Mouse (Mus musculus) CH12.LX (cell line): ENCODE results near the gene Chchd3. TPM values are rescaled to one million over a fixed set of nuclear protein-coding genes. Genes with fewer than 3 reads are reported as not detected.

Source experiments
- DNase-seq: peaks from one replicate; pipeline ENCODE4 v3.0.0-alpha.2; 2013; ENCODE audit errors: extremely low read depth
- H3K27ac ChIP-seq: 2 replicates; pipeline ENCODE4 v1.5.1; 2012; ENCODE audit warnings: low read depth, mild to moderate bottlenecking, control low read depth, moderate library complexity; ENCODE audit not compliant: insufficient read depth
- H3K27me3 ChIP-seq: replicated peaks from 2 replicates; pipeline ENCODE3; 2012; ENCODE audit warnings: inconsistent platforms
- H3K36me3 ChIP-seq, 2 experiments: replicated peaks in 1 of 2; 2 replicates each; pipeline versions ENCODE3 to v1.6.1; 2012; ENCODE audit warnings: inconsistent platforms in 1 of 2, low read length in 1 of 2, mild to moderate bottlenecking in 1 of 2, mixed read lengths in 1 of 2, moderate library complexity in 1 of 2; ENCODE audit not compliant: control insufficient read depth in 1 of 2, insufficient read depth in 1 of 2
- H3K4me1 ChIP-seq, 2 experiments: 2 replicates each; pipeline ENCODE4 v1.6.1; 2012; ENCODE audit warnings: inconsistent platforms in 1 of 2, moderate library complexity in 1 of 2; ENCODE audit not compliant: insufficient read depth in 2 of 2, control insufficient read depth in 1 of 2
- H3K4me2 ChIP-seq: 2 replicates; pipeline ENCODE4 v1.6.1; 2012; ENCODE audit warnings: low read depth, mild to moderate bottlenecking, control low read depth; ENCODE audit not compliant: poor library complexity, insufficient read depth, severe bottlenecking
- H3K4me3 ChIP-seq, 3 experiments: fragments of 150-350 bp in 1 of 3; sonication (generic) in 1 of 3; replicated peaks in 1 of 3; 2 replicates each; pipeline versions ENCODE3 to v1.5.1; 2011 to 2012; ENCODE audit warnings: low read depth in 2 of 3, low read length in 2 of 3, mild to moderate bottlenecking in 2 of 3, moderate library complexity in 2 of 3, control low read depth in 1 of 3, improper control_type of control experiment in 1 of 3, inconsistent platforms in 1 of 3, mixed read lengths in 1 of 3; ENCODE audit not compliant: poor library complexity in 1 of 3
- H3K79me2 ChIP-seq: replicated peaks from 2 replicates; pipeline ENCODE4 v1.6.1; 2012; ENCODE audit warnings: mild to moderate bottlenecking, moderate library complexity; ENCODE audit not compliant: control insufficient read depth, poor library complexity, insufficient read depth, severe bottlenecking; ENCODE audit errors: extremely low read depth
- H3K9ac ChIP-seq: 2 replicates; pipeline ENCODE4 v1.6.1; 2012; ENCODE audit warnings: low read depth, mild to moderate bottlenecking, control low read depth, moderate library complexity; ENCODE audit not compliant: insufficient read depth
- H3K9me3 ChIP-seq: replicated peaks from 2 replicates; pipeline ENCODE3; 2012; ENCODE audit warnings: low read length, inconsistent platforms, mixed read lengths
- CHD1 ChIP-seq: IDR thresholded peaks from 2 replicates; pipeline ENCODE4 v1.6.1; 2012; ENCODE audit warnings: low read depth, low read length, improper control_type of control experiment, inconsistent platforms
- CHD2 ChIP-seq: IDR thresholded peaks from 2 replicates; pipeline ENCODE4 v1.6.1; 2011; ENCODE audit warnings: low read length, improper control_type of control experiment
- CTCF ChIP-seq, 2 experiments: IDR thresholded peaks in 1 of 2; conservative IDR thresholded peaks in 1 of 2; 2 replicates each; pipeline ENCODE4 v1.5.1; 2011 to 2012; ENCODE audit warnings: low read depth in 2 of 2, low read length in 2 of 2, improper control_type of control experiment in 1 of 2, inconsistent platforms in 1 of 2, mild to moderate bottlenecking in 1 of 2, moderate library complexity in 1 of 2
- GABPA ChIP-seq: IDR thresholded peaks from 2 replicates; pipeline ENCODE4 v1.6.1; 2012; ENCODE audit warnings: low read depth, low read length, improper control_type of control experiment, inconsistent platforms; ENCODE audit not compliant: insufficient replicate concordance
- IRF4 ChIP-seq: IDR thresholded peaks from 2 replicates; pipeline ENCODE4 v1.6.1; 2014; ENCODE audit warnings: low read depth, mild to moderate bottlenecking, inconsistent platforms, low read length, improper control_type of control experiment
- JUN ChIP-seq: IDR thresholded peaks from 2 replicates; pipeline ENCODE4 v1.6.1; 2011; ENCODE audit warnings: low read depth, mild to moderate bottlenecking, low read length, improper control_type of control experiment, moderate library complexity; ENCODE audit not compliant: insufficient read depth
- MEF2A ChIP-seq: IDR thresholded peaks from 2 replicates; pipeline ENCODE4 v1.6.1; 2014; ENCODE audit warnings: low read depth, mild to moderate bottlenecking, inconsistent platforms, low read length, improper control_type of control experiment, borderline replicate concordance
- MYC ChIP-seq: IDR thresholded peaks from 2 replicates; pipeline ENCODE4 v1.6.1; 2011; ENCODE audit warnings: low read depth, mild to moderate bottlenecking, improper control_type of control experiment, low read length
- NELFE ChIP-seq: IDR thresholded peaks from 2 replicates; pipeline ENCODE4 v1.6.1; 2011; ENCODE audit warnings: low read depth, low read length, improper control_type of control experiment
- PAX5 ChIP-seq: IDR thresholded peaks from 2 replicates; pipeline ENCODE4 v1.6.1; 2012; ENCODE audit warnings: low read length, inconsistent platforms, mixed read lengths
- POLR2A ChIP-seq: IDR thresholded peaks from 2 replicates; pipeline ENCODE4 v1.6.1; 2011; ENCODE audit warnings: low read depth, mild to moderate bottlenecking, improper control_type of control experiment, low read length
- POLR2AphosphoS2 ChIP-seq: IDR thresholded peaks from 2 replicates; pipeline ENCODE4 v1.6.1; 2011; ENCODE audit warnings: low read depth, low read length, improper control_type of control experiment
- UBTF ChIP-seq: IDR thresholded peaks from 2 replicates; pipeline ENCODE4 v1.6.1; 2012; ENCODE audit warnings: low read depth, mild to moderate bottlenecking, inconsistent platforms, low read length, improper control_type of control experiment, moderate library complexity
- USF1 ChIP-seq: IDR thresholded peaks from 2 replicates; pipeline ENCODE4 v1.6.1; 2014; ENCODE audit warnings: low read depth, mild to moderate bottlenecking, inconsistent platforms, low read length, improper control_type of control experiment
- ZC3H11A ChIP-seq: IDR thresholded peaks from 2 replicates; pipeline ENCODE4 v1.6.1; 2012; ENCODE audit warnings: low read depth, mild to moderate bottlenecking, inconsistent platforms, low read length, improper control_type of control experiment
- dilution Hi-C: fragments of 300-500 bp; cut with MboI; formaldehyde crosslinking; loops from 2 replicates; pipeline ENCODE4 v1.14.3; 2020; ENCODE audit warnings: low sequenced_read_pairs; ENCODE audit not compliant: extremely low pct_unique_long_range_greater_than_20kb, extremely low pct_ligation_motif_present
- in situ Hi-C: fragments of 300-500 bp; cut with MboI; formaldehyde crosslinking; loops from 3 replicates; pipeline ENCODE4 v1.14.3; 2019; ENCODE audit warnings: low sequenced_read_pairs, low pct_ligation_motif_present, low pct_unique_long_range_greater_than_20kb, mixed read lengths
- polyA plus RNA-seq: library from polyadenylated mRNA; unstranded; fragments of >175 nt; gene quantifications from 2 replicates; pipeline ENCODE4 v1.2.1, GENCODE M21; 2012; ENCODE audit warnings: low read depth; ENCODE audit not compliant: insufficient read length
- total RNA-seq, 2 experiments: library from RNA; depleted of rRNA; stranded (reverse); fragments of 300-350 nt in 1 of 2; fragments of >200 nt in 1 of 2; gene quantifications; 2 replicates each; pipeline ENCODE4 v1.2.3; 2012 to 2014

The Chchd3 gene
- total and polyA plus RNA-seq, 3 experiments, result 116 to 197 (median 133) TPM

DNA sequence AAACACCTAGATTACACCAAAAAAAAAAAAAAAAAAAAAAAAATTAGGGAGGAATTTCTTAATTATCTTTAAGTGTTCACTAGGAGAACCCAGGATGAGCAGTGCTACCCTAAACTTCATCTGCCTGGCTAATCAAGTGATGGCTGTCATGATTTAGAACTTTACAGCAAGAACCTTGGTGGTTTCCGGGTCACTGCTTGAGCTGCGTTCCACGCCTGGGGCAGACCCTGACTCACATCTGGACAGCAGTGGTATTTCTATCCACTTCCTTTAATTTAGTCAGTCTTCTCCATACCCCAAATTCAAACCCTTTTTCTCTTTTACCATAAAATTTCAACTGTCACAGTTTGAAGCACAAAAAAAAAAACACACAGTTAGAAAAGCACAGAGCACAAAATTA, 98.0 kb downstream of the Chchd3 start:
- no peak overlapping the region for H3K27ac ChIP-seq
- 0 out of 2 replicates have a peak, but pooled peaks cover 2% of the 10 kb centered on the region for H3K79me2 ChIP-seq
- H3K36me3 ChIP-seq, result peaks cover 0 to 23% of the 10 kb centered on the region in 2 experiments
- no peak overlapping the region for H3K4me2 ChIP-seq
- H3K9me3 ChIP-seq, result no peaks in the 10 kb centered on the region
- H3K9ac ChIP-seq, result no peak overlapping the region
- in situ Hi-C loops (no loop called here), dilution Hi-C loops (no loop called here)
- peak; percentile 59 for DNase-seq
- H3K4me1 ChIP-seq, result peaks cover 0 to 62% of the 10 kb centered on the region in 2 experiments; a peak in 2 of 4 replicates
- TF ChIP-seq MEF2A, result no peak
- no peak for TF ChIP-seq IRF4
- TF ChIP-seq NELFE, result no peak
- TF ChIP-seq USF1, result no peak
- TF ChIP-seq GABPA, result no peak
- no peak for TF ChIP-seq CTCF (conservative IDR thresholded peaks at IDR 0.05 in 1 of 2, IDR thresholded peaks at IDR 0.05 in 1 of 2; ENCODE audit: low read depth in 2 of 2, low read length in 2 of 2)
- no peak for TF ChIP-seq JUN
- no peak for TF ChIP-seq ZC3H11A
- TF ChIP-seq CHD1, result no peak
- H3K27me3 ChIP-seq, result no peaks in the 10 kb centered on the region
- no peak overlapping the region for H3K4me3 ChIP-seq

DNA sequence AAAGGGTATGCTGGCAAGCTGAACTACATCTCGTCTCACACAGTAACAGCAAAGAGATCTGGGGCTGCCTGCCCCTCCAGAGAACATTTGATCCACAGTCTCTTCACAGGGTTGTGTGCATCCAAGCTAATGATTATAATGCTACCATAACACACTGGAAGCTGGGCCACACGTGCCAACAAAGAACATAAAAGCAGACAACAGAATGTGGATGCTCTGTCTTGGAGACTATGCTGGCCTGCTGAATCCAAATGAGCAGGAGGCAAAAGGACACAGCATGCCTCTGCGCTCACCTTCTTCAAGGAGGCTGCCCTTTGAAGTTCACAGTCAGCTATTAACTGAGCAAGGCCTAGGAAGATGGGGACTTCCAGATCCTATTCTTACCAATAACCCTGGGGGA, 98.6 kb downstream of the Chchd3 start:
- H3K4me2 ChIP-seq, result no peak overlapping the region
- no peaks in the 10 kb centered on the region for H3K27me3 ChIP-seq
- H3K27ac ChIP-seq, result no peak overlapping the region
- H3K4me1 ChIP-seq, result peaks cover 0 to 62% of the 10 kb centered on the region in 2 experiments; a peak in 2 of 4 replicates
- dilution Hi-C loops (no loop called here), in situ Hi-C loops (no loop called here)
- no peaks in the 10 kb centered on the region for H3K9me3 ChIP-seq
- H3K9ac ChIP-seq, result no peak overlapping the region
- no peak for DNase-seq
- TF ChIP-seq CHD1, result no peak
- no peak for TF ChIP-seq PAX5
- no peak for TF ChIP-seq POLR2AphosphoS2
- TF ChIP-seq MYC, result no peak
- no peak for TF ChIP-seq POLR2A
- no peak overlapping the region for H3K4me3 ChIP-seq
- H3K79me2 ChIP-seq, result 0 out of 2 replicates have a peak, but pooled peaks cover 2% of the 10 kb centered on the region
- peaks cover 0 to 19% of the 10 kb centered on the region in 2 experiments for H3K36me3 ChIP-seq

DNA sequence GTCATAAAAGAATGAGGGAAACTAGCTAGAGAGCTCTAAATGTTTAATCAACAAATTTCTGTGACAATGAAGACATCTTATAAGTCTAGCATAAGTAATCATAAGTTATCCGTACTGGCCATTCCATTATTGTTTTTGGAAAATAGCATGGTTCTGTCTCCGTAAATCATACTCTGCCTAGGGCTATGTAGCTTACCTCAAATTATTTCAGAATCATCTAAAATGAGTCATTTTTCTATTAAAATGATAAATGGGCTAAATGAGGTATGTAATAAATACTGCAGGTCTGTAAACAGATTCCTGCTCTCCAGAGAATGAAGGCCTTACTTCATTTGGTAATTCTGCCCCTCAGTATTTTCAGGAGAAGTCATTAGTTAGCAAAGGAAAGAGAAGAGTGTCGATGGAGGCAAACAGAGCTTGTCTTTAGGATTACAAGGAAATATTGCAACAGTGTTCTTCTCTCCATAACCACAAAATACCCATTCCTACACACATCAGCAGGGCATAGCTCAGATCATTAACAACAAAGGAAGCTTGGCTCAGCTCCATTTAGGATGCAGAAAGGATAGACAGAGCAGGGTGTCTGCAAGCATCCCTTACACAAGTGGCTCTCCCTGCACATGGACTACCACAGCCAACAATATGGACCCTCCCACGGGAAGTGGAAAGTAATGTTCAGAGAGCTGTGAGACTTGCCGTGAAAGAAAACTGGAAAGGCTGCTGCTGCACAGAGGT, 100.1 kb downstream of the Chchd3 start:
- no peak overlapping the region for H3K9ac ChIP-seq
- H3K9me3 ChIP-seq, result no peaks in the 10 kb centered on the region
- no peak overlapping the region for H3K4me2 ChIP-seq
- no peak for DNase-seq
- H3K4me3 ChIP-seq, result no peak overlapping the region
- TF ChIP-seq UBTF (no peak), CHD2 (no peak)
- dilution Hi-C loops (no loop called here), in situ Hi-C loops (no loop called here)
- 0 out of 2 replicates have a peak, but pooled peaks cover 2% of the 10 kb centered on the region for H3K79me2 ChIP-seq
- peaks cover 0 to 62% of the 10 kb centered on the region in 2 experiments; a peak in 2 of 4 replicates for H3K4me1 ChIP-seq
- H3K36me3 ChIP-seq, result peaks cover 0 to 14% of the 10 kb centered on the region in 2 experiments
- H3K27me3 ChIP-seq, result no peaks in the 10 kb centered on the region
- no peak overlapping the region for H3K27ac ChIP-seq
